In genomic region chr11:45622701-45623100, GRCm38 (mm10) we compare ENCODE assay signal across 23 mouse cellular contexts.
"Had no signal": no experiment of that assay in that cellular context is flagged by ENCODE, and none has a peak within 500 bp of the region (broad histone marks: within the 10 kb centered on the region; RNA-seq: fewer than 3 reads in every experiment).

No protein-coding gene starts in this region.

- H3K27me3 ChIP-seq: limb, embryonic 12.5 days; limb, embryonic 15.5 days; lung, embryonic 15.5 days; megakaryocyte, embryonic 14.5 days; midbrain, embryonic 15.5 days; neural tube, embryonic 12.5 days; neural tube, embryonic 15.5 days had no signal

- H3K4me2 ChIP-seq: limb, embryonic 12.5 days; limb, embryonic 15.5 days; lung, embryonic 15.5 days; midbrain, embryonic 11.5 days; midbrain, embryonic 15.5 days; neural tube, embryonic 12.5 days; neural tube, embryonic 15.5 days had no signal

- H3K27ac ChIP-seq: limb, embryonic 12.5 days; limb, embryonic 15.5 days; liver, embryonic 14.5 days; lung, embryonic 15.5 days; midbrain, embryonic 15.5 days; neural tube, embryonic 12.5 days; neural tube, embryonic 15.5 days; stomach, postnatal 0 days had no signal

- H3K4me3 ChIP-seq: limb, embryonic 12.5 days; limb, embryonic 15.5 days; lung, embryonic 15.5 days; megakaryocyte, embryonic 14.5 days; midbrain, embryonic 15.5 days; neural tube, embryonic 12.5 days; neural tube, embryonic 15.5 days had no signal

- H3K4me1 ChIP-seq: limb, embryonic 12.5 days; limb, embryonic 15.5 days; lung, embryonic 15.5 days; midbrain, embryonic 15.5 days; neural tube, embryonic 12.5 days; neural tube, embryonic 15.5 days had no signal

- H3K36me3 ChIP-seq: limb, embryonic 12.5 days; limb, embryonic 15.5 days; lung, embryonic 15.5 days; midbrain, embryonic 15.5 days; neural tube, embryonic 12.5 days; neural tube, embryonic 15.5 days had no signal

- DNase-seq: kidney, adult 11 months; kidney, adult 8-10 months; kidney, postnatal 14 days; kidney, postnatal 4 days; lung, adult 18-20 months; lung, postnatal 10 days; lung, postnatal 36 days; right cerebral cortex, adult 18-20 months; right cerebral cortex, postnatal 14 days; right cerebral cortex, postnatal 4 days; thymus, adult 2 months; thymus, postnatal 14 days; thymus, postnatal 4 days had no signal

- H3K9me3 ChIP-seq: limb, embryonic 12.5 days; limb, embryonic 15.5 days; lung, embryonic 15.5 days; midbrain, embryonic 15.5 days; neural tube, embryonic 12.5 days; neural tube, embryonic 15.5 days had no signal

- H3K9ac ChIP-seq: limb, embryonic 12.5 days; limb, embryonic 15.5 days; liver, embryonic 14.5 days; lung, embryonic 15.5 days; midbrain, embryonic 15.5 days; neural tube, embryonic 12.5 days; neural tube, embryonic 15.5 days had no signal

- ATAC-seq: midbrain, embryonic 15.5 days had no signal
